Mouse (Mus musculus): ENCODE measurements around the gene I0C0044D17Rik.

The I0C0044D17Rik gene

DNA sequence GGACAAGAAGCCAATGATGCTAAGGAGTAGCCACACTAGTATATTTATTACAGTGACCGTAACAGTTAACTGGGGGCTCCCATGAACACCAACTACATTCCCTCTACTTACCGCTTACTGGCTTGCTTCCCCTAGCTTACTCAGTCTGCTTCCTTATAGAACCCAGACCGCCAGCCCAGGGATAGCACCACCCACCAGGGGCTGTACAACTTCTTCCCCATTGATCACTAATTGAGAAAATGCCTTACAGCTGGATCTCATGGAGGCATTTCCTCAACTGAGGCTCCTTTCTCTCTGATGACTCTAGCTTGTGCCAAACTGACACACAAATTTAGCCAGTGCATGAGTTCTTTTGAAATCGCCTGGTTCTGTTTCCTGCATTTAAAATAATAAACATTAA is 15.3 kb upstream of the I0C0044D17Rik start:
- TF ChIP-seq GATA4 (IDR thresholded peaks at IDR 0.05; ENCODE audit: insufficient replicate concordance, low read length): no peak

GRCm38 (mm10) chr4:98837715-98838505 is 14.3 kb upstream of the I0C0044D17Rik start:
- TF ChIP-seq GATA4 (IDR thresholded peaks at IDR 0.05; ENCODE audit: insufficient replicate concordance, low read length): no peak

DNA sequence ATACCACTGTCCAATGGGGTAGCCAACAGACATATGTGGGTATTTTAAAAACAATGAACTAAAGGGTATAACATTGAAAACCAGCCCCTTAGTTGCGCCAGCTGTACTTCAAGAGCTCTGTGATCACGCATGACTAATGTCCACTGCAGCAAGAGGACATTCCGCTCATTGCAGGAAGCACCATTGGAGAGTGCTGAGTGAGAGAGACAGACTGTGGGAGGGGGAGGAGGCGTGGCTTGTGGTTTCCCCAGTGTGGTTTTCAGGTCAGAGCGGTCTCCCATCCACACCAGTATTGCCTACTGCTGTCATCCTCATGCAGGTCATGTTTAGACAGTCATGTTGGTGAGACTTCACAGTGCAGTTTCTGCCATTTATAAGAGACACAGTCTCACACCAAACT is 12.9 kb upstream of the I0C0044D17Rik start:
- TF ChIP-seq GATA4 (IDR thresholded peaks at IDR 0.05; ENCODE audit: insufficient replicate concordance, low read length): no peak

- no peak for TF ChIP-seq GATA4 (IDR thresholded peaks at IDR 0.05; ENCODE audit: insufficient replicate concordance, low read length)
Observed at GRCm38 (mm10) chr4:98834782-98835181, 11.1 kb upstream of the I0C0044D17Rik start.

DNA sequence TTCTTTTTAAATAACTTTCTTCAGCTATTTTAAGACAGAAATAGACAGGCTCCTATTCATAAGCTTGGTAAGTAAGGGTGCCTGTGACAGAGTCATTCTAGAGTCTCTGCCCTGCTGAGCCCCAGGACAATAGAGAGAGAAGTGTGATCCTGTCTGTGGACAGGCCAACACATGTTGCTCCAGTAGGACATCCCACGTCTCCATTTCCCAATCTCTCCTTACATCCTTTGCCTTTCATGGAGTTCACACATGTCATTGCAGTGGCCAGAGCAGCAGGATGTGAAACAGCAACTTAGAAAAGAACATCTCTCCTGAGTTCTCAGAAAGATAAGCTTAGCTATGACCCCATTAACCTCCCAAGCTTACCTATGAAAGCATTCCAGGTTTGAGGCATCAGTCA is 8.1 kb upstream of the I0C0044D17Rik start:
- TF ChIP-seq GATA4 (IDR thresholded peaks at IDR 0.05; ENCODE audit: insufficient replicate concordance, low read length): no peak

- TF ChIP-seq GATA4 (IDR thresholded peaks at IDR 0.05; ENCODE audit: insufficient replicate concordance, low read length): no peak
Observed at GRCm38 (mm10) chr4:98826701-98827100, 3.1 kb upstream of the I0C0044D17Rik start.

DNA sequence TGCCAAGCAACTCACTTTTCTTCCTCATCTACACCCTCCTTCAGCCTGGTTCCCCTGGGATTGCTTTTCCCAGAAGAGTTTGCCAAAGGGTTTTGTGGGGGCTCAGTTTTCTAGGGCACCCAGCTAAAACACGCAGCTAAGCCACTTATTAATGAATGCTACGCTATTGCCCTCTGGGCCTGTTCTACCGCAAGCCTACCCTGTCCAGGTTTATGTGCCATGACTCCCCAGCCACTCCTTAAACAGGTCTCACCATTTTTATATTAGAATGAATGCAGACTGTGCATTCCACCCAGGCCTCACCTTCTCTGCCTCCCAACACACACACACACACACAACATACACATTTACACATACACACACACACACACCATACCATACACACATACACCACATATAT is 593 bp downstream of the I0C0044D17Rik start:
- TF ChIP-seq GATA4 (IDR thresholded peaks at IDR 0.05; ENCODE audit: insufficient replicate concordance, low read length): no peak

DNA sequence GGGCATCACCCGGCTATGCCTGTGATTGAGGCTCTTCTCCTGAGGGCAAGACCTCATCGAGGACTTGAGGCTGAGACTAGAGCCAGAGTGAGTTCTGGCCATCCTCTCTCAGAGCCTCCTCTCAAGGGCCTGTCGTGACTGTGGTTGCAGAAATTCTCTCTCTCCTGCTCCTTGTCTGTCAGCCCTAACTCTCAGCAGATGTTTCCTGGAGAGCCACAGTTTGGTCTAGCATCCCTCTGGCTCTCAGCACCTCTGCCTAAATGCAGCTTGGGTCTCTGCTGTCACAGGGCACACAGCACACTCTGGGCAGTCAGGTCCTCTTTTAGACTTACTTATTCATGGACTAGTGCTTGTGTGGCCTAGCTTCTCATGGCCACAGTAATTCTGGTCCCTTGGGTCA is 1.2 kb downstream of the I0C0044D17Rik start:
- no peak for TF ChIP-seq GATA4 (IDR thresholded peaks at IDR 0.05; ENCODE audit: insufficient replicate concordance, low read length)

DNA sequence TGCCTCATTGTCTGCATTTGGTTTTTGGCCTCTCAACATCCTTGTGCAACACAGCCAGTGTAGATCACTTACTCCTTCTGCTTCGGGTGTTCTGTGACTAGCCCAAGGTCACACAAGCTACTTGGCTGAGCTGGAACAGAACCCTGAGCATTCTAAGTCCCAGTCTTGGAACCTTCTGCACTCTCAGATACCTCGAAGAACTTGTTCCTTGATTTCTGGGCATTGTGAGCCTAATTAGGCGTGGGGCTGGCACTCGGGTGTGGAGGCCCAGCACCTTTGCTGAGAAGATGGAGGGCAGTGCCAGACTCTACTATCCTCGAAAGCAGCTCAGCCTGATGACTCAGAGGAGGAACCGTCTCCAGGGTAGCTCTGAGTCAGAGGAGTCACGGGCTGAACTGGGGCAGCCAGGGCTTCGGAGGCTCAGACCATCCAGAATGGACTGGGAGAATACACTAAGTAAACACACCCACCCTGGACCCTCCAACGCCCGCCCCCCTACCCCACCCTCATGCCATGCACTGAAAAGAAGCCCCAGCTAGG is 4.4 kb downstream of the I0C0044D17Rik start:
- no peak for TF ChIP-seq GATA4 (IDR thresholded peaks at IDR 0.05; ENCODE audit: insufficient replicate concordance, low read length)

GRCm38 (mm10) chr4:98817184-98817911 is 6.3 kb downstream of the I0C0044D17Rik start, which contains the start of gene Kank4:
Gene Kank4 (minus strand): TSS chr4:98817537.
- no peak for TF ChIP-seq GATA4 (IDR thresholded peaks at IDR 0.05; ENCODE audit: insufficient replicate concordance, low read length)

- no peak for TF ChIP-seq GATA4 (IDR thresholded peaks at IDR 0.05; ENCODE audit: insufficient replicate concordance, low read length)
Observed at GRCm38 (mm10) chr4:98816807-98817183, 6.8 kb downstream of the I0C0044D17Rik start.

DNA sequence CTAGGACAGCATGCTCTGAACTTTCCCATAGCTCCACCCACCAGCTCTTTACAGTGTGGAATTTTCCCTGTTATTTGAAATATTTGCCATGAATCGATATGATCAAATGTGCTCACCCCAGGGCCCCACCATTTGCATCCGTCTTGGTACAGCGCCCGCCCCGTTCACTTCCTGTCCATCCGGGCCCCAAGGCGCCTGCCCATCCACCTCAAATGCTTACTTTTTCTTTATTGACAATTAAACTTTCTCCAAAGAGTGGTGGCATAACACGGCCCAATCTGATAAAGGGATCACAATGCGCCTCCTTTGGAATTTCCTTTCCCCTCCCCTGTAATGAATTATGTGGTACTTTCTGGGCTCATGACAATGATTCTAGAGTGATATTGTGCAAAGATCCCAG is 17.3 kb downstream of the I0C0044D17Rik start:
- no peak for TF ChIP-seq GATA4 (IDR thresholded peaks at IDR 0.05; ENCODE audit: insufficient replicate concordance, low read length)

- TF ChIP-seq GATA4 (IDR thresholded peaks at IDR 0.05; ENCODE audit: insufficient replicate concordance, low read length): no peak
Observed at GRCm38 (mm10) chr4:98805291-98806048, 18.2 kb downstream of the I0C0044D17Rik start.

- TF ChIP-seq GATA4 (IDR thresholded peaks at IDR 0.05; ENCODE audit: insufficient replicate concordance, low read length): no peak
Observed at GRCm38 (mm10) chr4:98804476-98805134, 19.0 kb downstream of the I0C0044D17Rik start.

GRCm38 (mm10) chr4:98801775-98802174 is 21.9 kb downstream of the I0C0044D17Rik start:
- no peak for TF ChIP-seq GATA4 (IDR thresholded peaks at IDR 0.05; ENCODE audit: insufficient replicate concordance, low read length)
